Mouse (Mus musculus): ENCODE data around the gene Rabep2. TPM values are rescaled to one million over a fixed set of nuclear protein-coding genes. Genes with fewer than 3 reads are reported as not detected.
"Not testable (repeated sequence)": the region's sequence is repeated elsewhere in the genome, so short reads cannot be mapped to it uniquely, and the experiment has no call there.

Gene Rabep2
- polyA plus RNA-seq, 1 experiment from 2014 or later, result 18.1 TPM

GRCm38 (mm10) chr7:126482392-126482871 lies 53.9 kb downstream of the Rabep2 start:
- Histone ChIP-seq H3K4me3 (ENCODE audit: low read depth, low read length) (peak overlapping the region; percentile 35), H3K36me3 (ENCODE audit: control insufficient read depth, insufficient read depth, low read length) (no peaks in the 10 kb centered on the region), H3K4me1 (ENCODE audit: control insufficient read depth, insufficient read depth, low read length) (no peaks in the 10 kb centered on the region), H3K27ac (ENCODE audit: low read depth, low read length) (peak overlapping the region; percentile 51), H3K4me2 (peak overlapping the region; percentile 69), H3K9me3 (replicated peaks; ENCODE audit: control insufficient read depth, low read length) (no peaks in the 10 kb centered on the region), H3K9ac (ENCODE audit: low read depth, low read length) (peak overlapping the region; percentile 53; the same call in 1 of the 2 replicates), H3K27me3 (ENCODE audit: control insufficient read depth, insufficient read depth, low read length) (no peaks in the 10 kb centered on the region)
- under 1% methylated on average over 23 of the region's 23 CpGs for WGBS (ENCODE audit: insufficient replicate concordance)
- peak; percentile 82 for ATAC-seq (replicated peaks; ENCODE audit: insufficient number of reproducible peaks, low FRiP score, low TSS enrichment)

- H3K27ac ChIP-seq (ENCODE audit: low read depth, low read length), result peak within 1 kb of the TSS; percentile 51
- ATAC-seq (replicated peaks; ENCODE audit: insufficient number of reproducible peaks, low FRiP score, low TSS enrichment), result peak; percentile 85
- peak within 1 kb of the TSS; percentile 82 for H3K4me2 ChIP-seq
- peak within 1 kb of the TSS; percentile 64 for H3K9ac ChIP-seq (ENCODE audit: low read depth, low read length)
- under 1% methylated on average over 32 of the region's 32 CpGs for WGBS (ENCODE audit: insufficient replicate concordance)
- peaks cover 10% of the 10 kb centered on the region for H3K36me3 ChIP-seq (ENCODE audit: control insufficient read depth, insufficient read depth, low read length)
- no peaks in the 10 kb centered on the region for H3K9me3 ChIP-seq (replicated peaks; ENCODE audit: control insufficient read depth, low read length)
- no peaks in the 10 kb centered on the region for H3K27me3 ChIP-seq (ENCODE audit: control insufficient read depth, insufficient read depth, low read length)
- peak within 1 kb of the TSS; percentile 67 for H3K4me3 ChIP-seq (ENCODE audit: low read depth, low read length)
- H3K4me1 ChIP-seq (ENCODE audit: control insufficient read depth, insufficient read depth, low read length), result 0 out of 2 replicates have a peak, but pooled peaks cover 4% of the 10 kb centered on the region
Observed at GRCm38 (mm10) chr7:126487052-126487483, 58.5 kb downstream of the Rabep2 start, which contains the start of gene Tufm. Gene Tufm (plus strand): TSS chr7:126487361.

DNA sequence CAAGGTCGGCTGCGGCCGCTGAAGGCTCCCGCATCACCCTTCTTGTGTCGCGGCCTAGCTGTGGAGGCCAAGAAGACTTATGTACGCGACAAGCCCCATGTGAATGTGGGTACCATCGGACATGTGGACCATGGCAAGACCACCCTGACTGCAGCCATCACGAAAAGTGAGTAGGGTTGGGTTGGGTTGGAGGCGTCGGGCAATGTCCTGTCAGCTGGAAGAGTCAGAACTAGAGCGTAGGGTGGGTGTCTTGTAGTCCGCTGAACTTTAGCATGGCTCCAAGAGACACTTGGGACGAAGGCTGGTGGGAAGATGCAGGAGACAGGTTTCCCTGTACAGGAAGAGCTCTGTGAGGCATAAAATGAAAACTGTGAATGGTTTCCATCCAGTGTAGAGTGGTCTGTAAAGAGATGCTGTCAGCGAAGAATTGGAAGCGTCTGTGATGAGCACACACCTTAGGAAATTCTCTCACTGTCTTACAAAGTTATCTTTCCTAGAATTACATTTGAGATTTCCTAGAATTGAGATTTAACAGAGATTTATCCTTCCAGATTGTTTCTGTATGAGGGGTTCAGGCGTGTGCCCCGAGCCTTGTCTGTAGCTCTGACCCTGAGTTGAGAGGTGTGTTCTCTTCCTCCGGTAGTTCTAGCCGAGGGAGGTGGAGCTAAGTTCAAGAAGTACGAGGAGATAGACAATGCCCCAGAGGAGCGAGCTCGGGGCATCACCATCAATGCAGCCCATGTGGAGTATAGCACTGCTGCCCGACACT lies 59.2 kb downstream of the Rabep2 start:
- H3K27me3 ChIP-seq (ENCODE audit: control insufficient read depth, insufficient read depth, low read length); ATAC-seq (replicated peaks; ENCODE audit: insufficient number of reproducible peaks, low FRiP score, low TSS enrichment); H3K4me1 ChIP-seq (ENCODE audit: control insufficient read depth, insufficient read depth, low read length); H3K27ac ChIP-seq (ENCODE audit: low read depth, low read length); H3K9me3 ChIP-seq (replicated peaks; ENCODE audit: control insufficient read depth, low read length): not testable (repeated sequence)
- H3K4me3 ChIP-seq (ENCODE audit: low read depth, low read length), result peak overlapping the region; percentile 67
- H3K4me2 ChIP-seq, result peak overlapping the region; percentile 82
- 18% methylated on average over 19 of the region's 25 CpGs for WGBS (ENCODE audit: insufficient replicate concordance)
- H3K36me3 ChIP-seq (ENCODE audit: control insufficient read depth, insufficient read depth, low read length), result peaks cover 17% of the 10 kb centered on the region
- H3K9ac ChIP-seq (ENCODE audit: low read depth, low read length), result peak overlapping the region; percentile 64

DNA sequence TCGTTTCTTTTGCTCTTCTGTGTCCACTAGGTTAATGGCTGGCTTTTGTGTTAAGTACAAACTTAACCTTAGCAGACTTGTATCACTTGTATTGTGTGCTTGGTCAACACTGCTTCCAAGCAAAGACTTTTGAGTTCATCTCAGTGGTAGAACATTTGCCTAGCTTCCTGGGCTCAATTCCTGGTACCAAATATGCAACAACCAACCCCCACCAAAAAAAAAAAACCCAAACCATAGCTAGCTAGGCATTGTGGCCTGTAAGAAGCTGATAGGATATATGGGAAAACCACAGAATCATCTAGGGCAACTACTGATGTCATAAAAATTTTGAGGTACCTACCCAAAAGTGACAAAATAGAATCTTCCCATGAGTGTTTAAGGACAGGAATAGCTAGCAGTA lies 62.4 kb downstream of the Rabep2 start:
- Histone ChIP-seq H3K9ac (ENCODE audit: low read depth, low read length) (no peak overlapping the region), H3K36me3 (ENCODE audit: control insufficient read depth, insufficient read depth, low read length) (peaks cover 48% of the 10 kb centered on the region), H3K27ac (ENCODE audit: low read depth, low read length) (no peak overlapping the region), H3K4me1 (ENCODE audit: control insufficient read depth, insufficient read depth, low read length) (0 out of 2 replicates have a peak, but pooled peaks cover 4% of the 10 kb centered on the region), H3K9me3 (replicated peaks; ENCODE audit: control insufficient read depth, low read length) (no peaks in the 10 kb centered on the region), H3K27me3 (ENCODE audit: control insufficient read depth, insufficient read depth, low read length) (no peaks in the 10 kb centered on the region), H3K4me2 (no peak overlapping the region), H3K4me3 (ENCODE audit: low read depth, low read length) (no peak overlapping the region)
- 64% methylated on average over 1 of the region's 1 CpGs for WGBS (ENCODE audit: insufficient replicate concordance)
- ATAC-seq (replicated peaks; ENCODE audit: insufficient number of reproducible peaks, low FRiP score, low TSS enrichment), result no peak

DNA sequence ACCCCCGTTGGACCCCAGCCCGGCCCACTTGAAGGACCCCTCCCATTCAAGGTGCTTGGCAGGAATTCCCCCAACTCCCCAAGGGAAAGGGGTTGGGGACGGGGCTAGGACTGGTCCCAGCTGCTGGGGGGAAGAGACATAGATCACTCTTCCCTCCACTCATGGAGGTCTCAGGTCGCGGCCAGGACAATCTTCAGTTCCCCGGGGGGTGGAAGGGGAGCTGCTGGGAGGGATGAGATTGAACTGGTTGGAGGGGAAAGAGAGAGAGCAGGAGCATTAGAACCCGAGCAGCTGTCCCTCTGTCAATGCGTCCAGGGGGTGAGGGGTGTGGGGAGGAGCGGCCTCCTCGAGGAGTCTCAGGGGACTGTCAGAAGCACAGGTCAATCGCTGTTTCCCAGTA lies 63.4 kb downstream of the Rabep2 start:
- H3K4me1 ChIP-seq (ENCODE audit: control insufficient read depth, insufficient read depth, low read length), result 0 out of 2 replicates have a peak, but pooled peaks cover 4% of the 10 kb centered on the region
- ATAC-seq (replicated peaks; ENCODE audit: insufficient number of reproducible peaks, low FRiP score, low TSS enrichment), result no peak
- H3K4me3 ChIP-seq (ENCODE audit: low read depth, low read length), result no peak overlapping the region
- H3K27me3 ChIP-seq (ENCODE audit: control insufficient read depth, insufficient read depth, low read length), result no peaks in the 10 kb centered on the region
- no peak overlapping the region for H3K9ac ChIP-seq (ENCODE audit: low read depth, low read length)
- peaks cover 56% of the 10 kb centered on the region for H3K36me3 ChIP-seq (ENCODE audit: control insufficient read depth, insufficient read depth, low read length)
- no peak overlapping the region for H3K4me2 ChIP-seq
- H3K27ac ChIP-seq (ENCODE audit: low read depth, low read length), result no peak overlapping the region
- H3K9me3 ChIP-seq (replicated peaks; ENCODE audit: control insufficient read depth, low read length), result no peaks in the 10 kb centered on the region
- WGBS (ENCODE audit: insufficient replicate concordance), result 54% methylated on average over 11 of the region's 11 CpGs

DNA sequence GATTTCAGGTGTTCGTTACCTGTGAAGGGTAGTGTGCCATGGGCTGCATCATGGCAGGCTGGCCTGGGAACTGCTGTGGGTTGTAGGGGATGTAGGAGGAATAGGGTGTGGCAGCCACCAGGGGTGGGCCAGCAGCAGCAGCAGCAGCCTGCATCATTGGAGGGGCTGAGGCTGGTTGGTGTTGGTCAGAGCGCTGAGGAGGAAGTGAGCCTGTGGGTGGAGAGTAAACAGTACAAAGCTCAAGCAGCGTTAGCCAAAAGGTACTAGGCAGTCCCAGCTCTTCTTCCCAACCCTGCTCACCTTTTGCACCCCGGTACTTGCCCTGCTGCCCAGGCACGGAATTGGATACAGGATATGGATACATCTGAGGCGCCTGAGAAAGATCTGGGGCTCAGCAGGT lies 65.6 kb downstream of the Rabep2 start:
- peaks cover 74% of the 10 kb centered on the region for H3K36me3 ChIP-seq (ENCODE audit: control insufficient read depth, insufficient read depth, low read length)
- no peak overlapping the region for H3K4me2 ChIP-seq
- H3K4me1 ChIP-seq (ENCODE audit: control insufficient read depth, insufficient read depth, low read length), result no peaks in the 10 kb centered on the region
- H3K4me3 ChIP-seq (ENCODE audit: low read depth, low read length), result no peak overlapping the region
- no peaks in the 10 kb centered on the region for H3K27me3 ChIP-seq (ENCODE audit: control insufficient read depth, insufficient read depth, low read length)
- H3K27ac ChIP-seq (ENCODE audit: low read depth, low read length), result no peak overlapping the region
- WGBS (ENCODE audit: insufficient replicate concordance), result 88% methylated on average over 6 of the region's 6 CpGs
- H3K9me3 ChIP-seq (replicated peaks; ENCODE audit: control insufficient read depth, low read length), result no peaks in the 10 kb centered on the region
- H3K9ac ChIP-seq (ENCODE audit: low read depth, low read length), result no peak overlapping the region
- no peak for ATAC-seq (replicated peaks; ENCODE audit: insufficient number of reproducible peaks, low FRiP score, low TSS enrichment)

DNA sequence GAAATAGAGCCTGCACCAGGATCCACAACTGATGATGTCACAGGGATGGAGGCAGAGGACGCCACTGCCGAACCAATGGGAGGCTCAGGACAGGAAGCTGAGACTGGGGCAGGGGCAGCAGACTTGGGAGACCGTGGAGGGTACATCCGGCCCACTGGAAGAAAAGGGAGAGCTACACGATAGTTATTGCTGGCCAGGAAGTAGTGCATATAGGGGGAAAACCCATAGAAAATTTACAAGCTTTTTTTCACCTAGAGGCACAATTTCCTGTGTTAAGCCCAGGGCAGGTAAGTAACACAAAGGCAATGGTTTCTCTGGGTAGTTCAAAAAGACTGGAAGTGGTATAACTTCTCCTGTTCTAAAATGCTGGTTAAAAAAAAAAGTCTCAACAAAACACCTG lies 67.9 kb downstream of the Rabep2 start:
- peaks cover 79% of the 10 kb centered on the region for H3K36me3 ChIP-seq (ENCODE audit: control insufficient read depth, insufficient read depth, low read length)
- no peaks in the 10 kb centered on the region for H3K27me3 ChIP-seq (ENCODE audit: control insufficient read depth, insufficient read depth, low read length)
- WGBS (ENCODE audit: insufficient replicate concordance), result 83% methylated on average over 5 of the region's 5 CpGs

DNA sequence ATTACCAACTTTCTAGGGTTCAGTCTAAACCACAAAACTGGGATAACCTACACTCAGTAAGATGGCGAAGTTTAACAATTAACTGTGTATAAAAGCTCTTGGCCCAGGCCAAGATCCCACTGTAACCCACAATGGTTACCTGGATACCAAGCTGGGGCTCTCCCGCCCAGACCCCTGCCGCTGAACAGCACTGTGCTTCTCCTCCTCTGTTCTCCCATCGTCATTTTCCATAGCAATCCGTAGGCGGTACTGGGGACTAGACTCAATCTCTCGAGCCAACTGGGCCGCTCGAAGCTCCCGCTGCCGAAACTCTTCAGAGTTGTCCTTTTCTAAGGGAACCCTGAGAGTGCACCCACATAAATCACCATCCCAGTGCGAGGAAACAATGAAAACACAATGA lies 69.4 kb downstream of the Rabep2 start:
- Histone ChIP-seq H3K4me3 (ENCODE audit: low read depth, low read length) (no peak overlapping the region), H3K9ac (ENCODE audit: low read depth, low read length) (no peak overlapping the region), H3K4me2 (no peak overlapping the region), H3K27me3 (ENCODE audit: control insufficient read depth, insufficient read depth, low read length) (no peaks in the 10 kb centered on the region), H3K9me3 (replicated peaks; ENCODE audit: control insufficient read depth, low read length) (no peaks in the 10 kb centered on the region), H3K27ac (ENCODE audit: low read depth, low read length) (no peak overlapping the region), H3K36me3 (ENCODE audit: control insufficient read depth, insufficient read depth, low read length) (peaks cover 68% of the 10 kb centered on the region), H3K4me1 (ENCODE audit: control insufficient read depth, insufficient read depth, low read length) (peaks cover 6% of the 10 kb centered on the region; the same call in 1 of the 2 replicates)
- 96% methylated on average over 12 of the region's 12 CpGs for WGBS (ENCODE audit: insufficient replicate concordance)
- no peak for ATAC-seq (replicated peaks; ENCODE audit: insufficient number of reproducible peaks, low FRiP score, low TSS enrichment)

More for the DNA sequence above, 67.9 kb downstream of the Rabep2 start:
- no peak overlapping the region for H3K4me3 ChIP-seq (ENCODE audit: low read depth, low read length)
- no peak overlapping the region for H3K9ac ChIP-seq (ENCODE audit: low read depth, low read length)
- H3K4me1 ChIP-seq (ENCODE audit: control insufficient read depth, insufficient read depth, low read length), result peaks cover 6% of the 10 kb centered on the region; the same call in 1 of the 2 replicates
- H3K9me3 ChIP-seq (replicated peaks; ENCODE audit: control insufficient read depth, low read length), result no peaks in the 10 kb centered on the region
- ATAC-seq (replicated peaks; ENCODE audit: insufficient number of reproducible peaks, low FRiP score, low TSS enrichment), result no peak
- no peak overlapping the region for H3K27ac ChIP-seq (ENCODE audit: low read depth, low read length)
- no peak overlapping the region for H3K4me2 ChIP-seq
